Mouse (Mus musculus) v-Abl transformed pro-B cells (cell line): ENCODE measurements around the gene Amer3.
"Not testable (repeated sequence)": the region's sequence is repeated elsewhere in the genome, so short reads cannot be mapped to it uniquely, and the experiment has no call there.

Source experiments
- in situ Hi-C, 2 experiments: fragments of 400-800 bp; cut with MboI; formaldehyde crosslinking; loops; one replicate each; pipeline ENCODE4 v1.15.1; 2025; ENCODE audit not compliant: unreplicated experiment in 2 of 2

The Amer3 gene

GRCm38 (mm10) chr1:34600000-34600399 lies 20.5 kb downstream of the Amer3 start:
- in situ Hi-C loops, result loop anchor here (5.0 kb wide), 2 partner anchors 88 to 378 kb away; no protein-coding TSS in a partner anchor

DNA sequence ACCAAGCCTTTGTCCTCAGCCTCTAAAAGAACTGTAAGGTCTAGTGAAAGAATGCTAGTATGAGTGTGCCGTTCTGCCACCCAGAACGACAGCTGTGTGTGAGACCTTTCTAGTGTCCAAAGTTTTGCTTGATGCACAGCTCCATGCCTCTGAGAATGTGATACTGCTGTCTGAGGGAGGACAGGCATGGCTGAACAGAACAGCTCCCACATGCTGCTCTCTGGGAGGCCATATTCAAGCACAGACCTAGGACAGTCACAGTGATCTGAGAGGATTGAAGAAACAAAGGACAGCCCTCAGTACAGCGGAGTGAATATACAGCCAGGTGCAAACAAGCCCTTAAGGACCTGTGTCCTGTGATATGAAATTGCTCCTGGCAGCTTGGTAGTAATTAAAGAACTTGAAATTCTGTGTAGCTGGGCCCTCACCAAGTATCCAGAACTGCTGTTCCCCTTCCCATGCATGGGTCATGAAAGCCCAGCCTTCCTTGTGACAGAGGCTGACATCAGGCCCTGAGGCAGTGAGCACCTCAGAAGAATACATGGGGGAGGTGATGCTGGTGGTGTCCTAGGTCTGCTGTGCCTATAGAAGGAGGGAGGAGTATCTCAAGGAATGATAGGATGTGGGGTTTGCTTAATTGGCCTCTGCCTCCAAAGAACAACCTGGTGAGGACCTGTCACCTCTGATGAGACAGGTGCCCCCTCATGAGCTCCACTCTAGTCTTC lies 22.0 kb downstream of the Amer3 start:
- in situ Hi-C loops, result no loop called here

DNA sequence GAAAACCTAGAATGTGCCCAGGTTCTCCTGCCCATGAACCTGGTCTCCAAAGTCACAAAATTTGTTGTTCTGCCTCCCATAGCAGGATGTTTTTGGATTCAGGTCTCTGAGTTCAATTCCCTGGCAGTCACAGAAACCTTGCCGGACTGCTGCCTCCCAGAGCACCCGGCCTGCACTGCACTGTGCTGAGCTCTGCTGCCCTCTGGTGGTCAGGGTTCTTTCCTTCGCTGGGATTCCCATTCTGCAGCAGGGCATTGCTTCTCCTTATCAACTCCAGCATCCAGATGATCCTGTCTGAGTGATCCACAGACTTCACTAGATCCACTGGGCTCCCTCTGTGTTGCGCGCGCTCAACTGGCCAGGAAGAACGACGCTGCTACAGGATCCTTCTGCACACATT lies 22.9 kb downstream of the Amer3 start:
- in situ Hi-C loops, result no loop called here

- in situ Hi-C loops, result no loop called here
Observed at GRCm38 (mm10) chr1:34613801-34614200, 34.3 kb downstream of the Amer3 start.

GRCm38 (mm10) chr1:34620116-34620515 lies 40.7 kb downstream of the Amer3 start:
- in situ Hi-C loops, result not testable (repeated sequence)

- in situ Hi-C loops, result not testable (repeated sequence)
Observed at GRCm38 (mm10) chr1:34620761-34621160, 41.3 kb downstream of the Amer3 start.

GRCm38 (mm10) chr1:34635711-34636110 lies 56.3 kb downstream of the Amer3 start:
- in situ Hi-C loops, result loop anchor here in 1 of 2 experiments (10.0 kb wide), 1 partner anchor 229 kb away; no protein-coding TSS in a partner anchor
